Mouse (Mus musculus) lung, adult 2 months (tissue): Measurements from ENCODE around the gene Olfr654.

Source experiments
- CTCF ChIP-seq: fragments of 200-500 bp; IDR thresholded peaks from 2 replicates; pipeline ENCODE4 v1.5.1; 2011; ENCODE audit warnings: mild to moderate bottlenecking, low read length, control low read depth; ENCODE audit not compliant: insufficient read depth
- POLR2A ChIP-seq: fragments of 200-500 bp; IDR thresholded peaks from 2 replicates; pipeline ENCODE4 v1.6.1; 2011; ENCODE audit warnings: low read depth, mild to moderate bottlenecking, control low read depth, low read length, borderline replicate concordance; ENCODE audit errors: extremely low read depth

GRCm38 (mm10) chr7:104552700-104553099 is 34.1 kb upstream of the Olfr654 start:
- TF ChIP-seq CTCF = no peak
- no peak for TF ChIP-seq POLR2A
